Mouse (Mus musculus): Measurements from ENCODE around the gene Orc5.

Orc5 gene

DNA sequence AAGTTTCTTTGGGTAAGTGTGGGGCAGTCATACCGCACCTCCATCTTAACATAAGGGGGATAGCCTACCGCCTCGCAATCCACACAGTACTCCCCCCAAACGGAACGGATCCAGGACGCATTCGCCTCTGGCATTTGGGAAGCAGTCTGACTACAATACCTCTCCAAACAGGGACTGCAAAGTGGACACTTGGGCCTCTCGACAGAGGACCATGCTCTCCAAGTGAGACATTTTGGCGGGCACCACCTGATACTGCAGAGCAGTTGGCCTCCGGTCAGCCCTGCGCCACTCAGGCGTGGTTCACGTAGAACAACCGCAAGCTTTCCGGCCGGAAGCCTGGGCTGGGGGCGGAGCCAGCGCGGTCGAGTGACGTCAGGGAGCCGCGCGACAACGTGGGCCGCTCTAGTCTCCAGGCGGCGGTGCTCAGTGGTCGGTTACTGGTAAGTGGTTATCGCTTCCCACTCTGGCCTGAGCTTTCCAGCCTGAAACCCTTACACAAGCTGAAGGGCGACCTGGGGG is at the start of gene Orc5:
Orc5 (minus strand) TSS at position 397 of the 519 bp plus-strand sequence.
- DNase-seq (ENCODE audit: low spot score), result peak; percentile 94

DNA sequence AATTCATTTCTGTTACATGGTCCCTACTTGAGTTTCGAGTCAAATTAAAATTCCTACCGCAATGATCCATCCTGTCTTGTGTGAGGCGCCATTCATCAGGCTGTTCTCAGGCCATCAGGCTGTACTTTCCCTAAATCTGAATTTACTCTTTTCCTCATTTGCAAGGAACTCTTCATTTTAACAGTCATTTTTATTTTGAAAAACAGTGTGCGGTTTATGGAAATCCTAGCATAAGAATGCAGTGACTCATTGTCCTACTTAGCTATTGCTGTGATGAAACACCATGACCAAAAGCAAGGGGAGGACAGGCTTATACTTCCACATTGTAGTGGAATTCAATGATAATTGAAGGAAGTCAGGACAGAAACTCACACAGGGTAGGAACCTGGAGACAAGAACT is 46.8 kb upstream of the Orc5 start:
- DNase-seq (ENCODE audit: low spot score), result no peak

DNA sequence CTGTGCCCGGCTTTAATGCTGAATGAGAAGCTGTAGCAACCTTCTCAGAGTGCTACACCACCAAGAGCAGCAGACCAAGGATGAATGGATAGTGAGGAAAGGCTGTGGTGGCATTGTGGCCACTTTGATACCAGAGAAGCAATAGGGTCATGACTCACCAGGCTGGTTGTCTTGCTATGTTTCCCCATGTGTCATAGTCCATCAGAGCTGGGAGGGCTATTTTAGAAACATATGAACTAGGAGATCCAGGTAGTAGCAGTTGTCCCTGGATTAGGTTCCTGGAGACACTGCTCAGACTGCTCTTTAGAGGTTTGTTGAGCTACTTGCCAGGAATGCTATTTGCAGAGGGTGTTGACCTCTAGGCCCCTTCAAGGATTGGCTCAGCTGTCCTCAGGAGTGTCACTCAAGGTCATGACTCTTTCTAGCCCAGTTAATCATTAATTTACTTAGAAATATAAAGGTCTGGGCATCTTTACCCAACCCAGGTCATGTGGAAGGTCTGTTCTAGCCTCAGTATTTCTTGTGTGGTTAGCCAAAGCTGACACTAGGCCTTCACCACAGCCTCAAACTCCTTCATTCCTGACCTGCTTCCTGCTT is 39.2 kb upstream of the Orc5 start:
- DNase-seq (ENCODE audit: low spot score), result no peak

DNA sequence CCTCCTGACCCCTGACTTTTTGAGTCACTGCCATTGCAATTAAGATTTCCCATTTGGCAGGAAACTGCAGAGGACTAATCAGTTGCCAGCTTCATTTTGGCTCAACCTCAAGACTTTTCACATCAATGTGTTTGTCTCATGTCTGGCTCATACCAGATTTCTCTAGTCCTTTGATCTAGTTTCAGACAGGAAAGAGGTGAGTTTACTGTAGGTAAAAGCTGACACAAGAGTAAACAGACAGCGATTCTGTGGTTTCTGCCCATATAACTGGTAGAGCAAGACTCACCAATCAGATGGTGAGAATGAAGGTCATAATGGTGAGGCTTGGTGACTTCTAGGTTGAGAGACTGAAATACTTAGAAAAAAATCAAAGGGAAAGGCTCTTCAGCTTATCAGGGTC is 37.3 kb upstream of the Orc5 start:
- no peak for DNase-seq (ENCODE audit: low spot score)

DNA sequence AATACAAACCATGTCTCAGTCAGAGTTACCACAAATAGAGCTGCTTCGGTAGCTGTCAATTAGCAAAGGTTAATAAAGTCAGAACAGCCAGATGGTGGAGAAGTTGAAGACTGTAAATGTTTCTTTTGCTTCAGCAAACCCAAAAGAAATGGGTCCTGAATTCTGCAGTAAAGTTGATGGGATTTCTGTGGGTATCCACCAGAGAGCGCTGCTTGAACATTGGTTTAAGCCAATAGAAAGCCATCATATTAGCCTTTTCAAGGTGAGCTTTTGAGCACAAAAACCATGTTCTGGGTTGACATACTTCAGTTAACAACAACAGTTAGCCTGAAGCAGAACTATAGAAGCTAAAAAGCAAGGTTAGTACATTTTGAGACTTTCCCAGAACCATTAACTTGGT is 34.3 kb upstream of the Orc5 start:
- no peak for DNase-seq (ENCODE audit: low spot score)

DNA sequence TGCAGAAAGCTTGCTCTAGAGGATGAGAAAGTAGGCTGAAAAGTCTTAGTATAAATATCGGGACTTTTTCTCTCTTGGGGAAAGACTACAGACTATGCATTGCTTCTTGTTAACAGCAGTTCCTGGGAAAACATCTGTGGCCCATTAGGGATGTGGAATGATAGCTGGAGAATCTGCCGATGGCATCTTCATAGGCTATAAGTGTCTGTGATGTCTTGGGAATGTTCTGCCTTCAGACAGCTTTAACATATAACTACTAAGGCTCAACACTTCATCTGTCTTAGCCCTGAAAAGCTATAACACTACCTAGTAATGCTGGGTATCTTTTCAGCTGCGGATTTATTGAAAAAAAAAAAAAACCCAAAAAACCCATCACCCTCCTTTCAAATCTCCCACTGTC is 27.8 kb upstream of the Orc5 start:
- no peak for DNase-seq (ENCODE audit: low spot score)

DNA sequence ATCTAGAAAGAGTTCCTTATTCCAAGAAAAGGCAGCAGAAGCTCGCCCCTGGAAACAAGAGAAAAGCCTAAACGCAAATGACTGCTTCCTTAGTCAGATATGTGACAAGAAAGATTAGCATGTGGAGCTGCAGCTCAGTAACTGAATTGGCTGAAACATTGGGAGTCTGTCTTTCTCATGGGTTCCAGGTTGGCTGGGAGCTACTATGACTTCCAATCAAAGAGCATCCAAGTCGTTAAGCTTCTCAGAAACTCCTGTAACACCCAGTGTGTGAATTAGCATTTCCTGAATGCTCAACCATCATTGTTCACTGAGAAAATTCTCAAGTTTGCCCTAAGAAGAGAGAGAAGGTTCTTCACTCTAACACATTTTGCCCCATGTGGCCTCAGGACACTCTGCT is 24.5 kb upstream of the Orc5 start:
- no peak for DNase-seq (ENCODE audit: low spot score)

DNA sequence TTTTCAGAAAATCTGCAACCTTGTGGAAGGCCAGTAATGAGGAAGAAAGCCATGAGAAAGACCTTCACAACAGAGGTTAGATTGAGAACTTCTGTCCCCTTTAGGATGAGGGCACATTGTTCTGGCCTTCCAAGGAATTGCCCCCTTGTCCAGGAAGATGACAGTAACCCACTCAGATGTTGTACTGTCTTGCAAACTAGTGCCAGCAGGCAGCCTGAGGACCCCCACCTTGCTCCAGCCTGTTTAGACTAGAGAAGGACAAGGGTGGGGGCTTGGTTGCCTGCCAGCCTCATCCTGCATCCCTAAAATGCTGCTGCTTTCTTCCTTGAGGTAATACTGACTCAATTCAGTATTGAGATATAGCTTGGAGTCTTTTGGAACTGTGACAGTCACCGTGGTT is 23.9 kb upstream of the Orc5 start:
- DNase-seq (ENCODE audit: low spot score), result no peak

DNA sequence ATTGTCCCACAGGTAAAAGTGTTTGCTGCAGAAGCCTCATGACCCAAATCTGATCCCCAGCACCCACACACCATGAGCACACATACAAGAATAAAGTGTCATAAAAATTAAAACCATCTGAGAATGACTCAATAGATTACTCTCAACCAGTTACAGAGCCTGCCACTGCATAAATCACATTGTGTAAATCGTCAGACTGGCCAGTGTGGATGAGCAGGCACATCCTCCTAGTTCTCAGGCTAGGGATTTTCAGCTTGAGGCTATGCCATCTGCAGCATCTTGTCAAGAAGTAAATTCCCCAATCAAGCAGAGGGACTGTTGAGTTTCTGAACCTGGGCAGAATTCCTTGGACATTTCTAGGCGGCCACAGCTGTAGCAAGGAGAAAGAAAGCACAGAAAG is 23.5 kb upstream of the Orc5 start:
- no peak for DNase-seq (ENCODE audit: low spot score)

DNA sequence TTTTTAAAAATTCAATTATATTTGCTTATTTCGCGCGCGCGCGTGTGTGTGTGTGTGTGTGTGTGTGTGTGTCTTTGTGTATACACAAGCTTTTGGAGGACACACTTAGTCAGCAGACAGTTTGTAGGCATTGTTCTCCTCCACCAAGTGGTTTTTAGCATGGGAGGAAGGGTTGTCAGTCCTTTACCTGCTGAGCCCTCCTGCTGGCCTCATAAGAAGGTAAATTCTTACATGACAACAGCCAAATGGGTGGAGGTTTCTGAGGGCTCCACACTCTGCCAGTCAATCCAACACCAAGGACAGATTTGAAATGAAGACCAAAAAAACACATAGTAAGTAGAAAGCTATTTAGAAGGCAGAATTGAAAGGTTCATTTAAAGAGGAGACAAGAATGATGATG is 22.7 kb upstream of the Orc5 start:
- no peak for DNase-seq (ENCODE audit: low spot score)

DNA sequence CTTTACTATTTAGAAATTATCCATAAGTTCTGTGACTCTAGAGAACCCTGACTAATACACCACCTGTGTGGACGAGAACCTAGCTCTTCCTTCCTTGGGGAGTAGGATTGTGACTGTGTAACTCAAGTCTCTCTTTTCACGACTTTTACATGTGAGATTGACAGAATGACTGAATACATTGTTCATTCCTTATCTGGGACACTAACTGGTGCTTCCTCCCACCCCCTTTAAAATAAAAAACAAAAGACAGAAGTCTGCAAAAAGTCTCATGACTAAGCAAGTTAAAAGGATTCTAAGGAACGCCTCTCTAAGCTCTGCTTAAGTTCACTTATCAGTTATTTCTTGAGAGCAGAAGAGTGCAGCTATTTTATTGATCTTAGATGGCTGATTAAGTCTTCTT is 22.2 kb upstream of the Orc5 start:
- DNase-seq (ENCODE audit: low spot score), result no peak

DNA sequence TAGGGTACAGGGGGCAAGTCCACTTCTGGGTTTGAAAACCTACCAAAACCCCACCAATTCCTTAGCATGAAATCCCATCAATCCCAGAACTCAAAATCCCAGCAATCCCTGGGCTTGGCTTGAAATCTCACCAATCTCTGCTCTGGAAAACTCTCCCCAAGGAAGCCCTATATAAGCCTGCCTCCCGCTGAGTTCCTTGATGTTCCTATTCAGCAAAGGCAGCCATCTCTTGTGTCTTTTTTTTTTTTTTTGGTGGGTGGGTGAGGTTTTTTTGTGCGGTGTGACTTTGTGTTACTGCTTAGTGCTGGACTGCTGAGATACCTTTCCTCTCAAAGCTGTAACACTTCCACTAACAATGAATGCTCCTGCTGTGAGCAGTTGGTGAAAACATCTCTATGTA is 15.5 kb upstream of the Orc5 start:
- no peak for DNase-seq (ENCODE audit: low spot score)

DNA sequence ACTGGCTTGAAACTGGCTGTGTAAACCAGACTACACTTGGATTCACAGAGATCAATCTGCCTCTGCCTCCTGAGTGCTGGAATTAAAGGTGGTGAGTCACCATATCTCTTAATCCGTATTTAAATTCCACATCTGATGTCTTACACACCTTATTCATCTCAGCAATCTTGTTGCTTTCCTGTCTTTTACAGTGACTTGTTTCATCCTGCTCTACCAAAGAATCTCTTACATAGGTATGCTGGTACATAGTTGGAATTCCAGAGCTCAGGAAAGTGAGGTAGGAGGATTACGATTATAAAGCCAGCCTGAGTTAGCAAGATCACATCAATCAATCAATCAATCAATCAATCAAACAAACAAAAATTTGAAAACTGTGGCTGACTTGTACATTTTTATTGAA is 9.6 kb upstream of the Orc5 start:
- no peak for DNase-seq (ENCODE audit: low spot score)

DNA sequence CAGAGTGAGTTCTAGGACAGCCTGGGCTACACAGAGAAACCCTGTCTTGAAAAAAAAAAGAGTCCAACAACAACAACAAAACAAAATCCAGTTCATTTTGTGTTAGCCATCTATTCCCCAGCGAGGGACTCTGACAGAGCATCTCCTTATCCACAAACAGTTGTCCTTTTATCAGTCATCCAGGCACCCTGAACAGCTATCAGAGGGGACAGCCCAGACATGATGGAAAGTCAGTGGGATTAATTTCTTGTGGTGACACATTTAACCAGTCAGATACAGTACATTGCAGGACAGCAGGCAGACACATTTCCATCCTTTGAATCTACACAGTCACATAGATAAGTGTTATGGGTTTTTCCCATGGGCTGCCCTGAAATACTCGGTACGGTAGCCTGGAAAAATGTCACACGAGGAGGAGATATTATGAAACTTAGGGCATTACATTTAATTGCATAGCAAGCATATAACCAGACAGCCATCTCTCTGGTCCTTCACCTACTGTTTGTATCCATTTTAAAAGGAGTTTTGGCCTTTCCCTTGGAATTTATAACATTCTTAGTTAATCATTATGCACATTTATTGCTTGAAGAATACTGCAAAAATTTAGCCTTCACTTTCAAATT is 7.4 kb upstream of the Orc5 start:
- DNase-seq (ENCODE audit: low spot score), result no peak

DNA sequence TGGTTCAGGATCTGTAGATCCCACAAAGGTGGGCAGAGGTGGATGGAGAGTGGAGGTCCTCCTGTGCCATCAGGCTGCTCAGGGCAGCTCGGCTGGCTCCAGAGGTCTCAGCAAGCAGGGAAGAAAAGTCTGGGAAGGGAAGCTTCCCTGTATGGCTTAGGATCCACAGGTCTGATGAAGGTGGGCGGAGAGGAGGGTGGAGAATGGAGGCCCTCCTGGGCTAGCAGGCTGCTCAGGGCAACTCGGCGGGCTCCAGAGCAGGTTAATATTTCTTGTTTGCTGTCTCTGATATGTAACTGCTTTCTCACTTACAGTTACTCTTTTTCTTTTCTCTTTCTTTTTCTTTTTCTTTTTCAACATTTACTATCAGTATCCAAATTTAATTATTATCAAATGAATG is 6.5 kb upstream of the Orc5 start:
- no peak for DNase-seq (ENCODE audit: low spot score)

DNA sequence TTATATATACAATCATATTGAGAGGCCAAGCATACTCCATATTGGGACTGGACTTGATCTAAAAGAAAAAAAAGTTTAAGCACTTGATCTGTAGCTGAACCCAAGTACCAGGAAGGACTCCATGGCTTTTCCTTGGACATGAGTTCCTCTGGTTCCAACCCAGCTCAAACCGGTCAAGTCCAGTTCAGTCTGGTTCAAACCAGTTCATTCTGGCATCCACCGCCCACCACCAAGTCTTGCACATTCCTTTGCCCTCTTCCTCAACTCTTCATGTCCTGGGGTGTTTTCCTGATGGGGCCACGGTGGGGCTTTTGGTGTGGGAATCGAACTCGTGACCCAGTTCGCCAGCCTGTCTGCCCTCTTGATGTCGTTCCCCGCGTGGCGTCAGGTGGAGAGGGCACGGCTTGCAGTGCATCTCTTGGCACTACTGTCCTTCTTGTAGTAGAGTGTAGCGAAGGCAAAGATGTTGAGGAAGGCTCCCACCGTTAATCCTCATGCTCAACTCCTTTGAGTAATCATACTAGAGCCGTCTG is 2.1 kb upstream of the Orc5 start:
- no peak for DNase-seq (ENCODE audit: low spot score)

DNA sequence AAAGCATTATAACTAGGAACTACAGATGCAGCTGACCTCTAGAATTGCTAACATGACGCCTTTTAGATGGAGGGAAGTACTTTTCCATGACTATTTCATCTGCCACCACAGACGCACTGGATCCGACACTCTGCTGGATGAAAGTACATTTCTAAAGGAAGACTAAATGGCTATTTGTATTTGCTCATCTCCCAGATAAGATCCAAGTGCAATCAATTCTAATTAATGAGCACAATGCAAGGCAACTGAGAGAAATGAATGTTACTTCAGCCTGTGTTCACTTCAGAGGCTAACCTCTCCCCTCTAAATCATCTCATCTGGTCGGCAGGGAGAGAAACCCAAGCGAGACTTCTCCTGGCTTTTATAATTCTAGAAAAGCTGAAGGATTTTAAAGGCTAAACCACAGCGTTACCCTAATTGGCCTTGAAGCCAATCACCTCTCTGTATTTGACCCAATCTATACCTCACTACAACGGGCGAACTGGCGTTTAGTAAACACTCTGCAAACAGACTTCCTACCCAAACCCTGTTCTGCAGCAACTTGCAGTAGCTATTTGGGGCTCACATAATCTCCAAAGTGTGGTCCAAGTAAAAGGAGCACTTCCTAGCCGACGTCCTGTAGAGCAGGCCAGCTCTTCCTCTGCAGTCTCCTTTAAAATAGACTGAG is 730 bp downstream of the Orc5 start:
- DNase-seq (ENCODE audit: low spot score), result no peak

DNA sequence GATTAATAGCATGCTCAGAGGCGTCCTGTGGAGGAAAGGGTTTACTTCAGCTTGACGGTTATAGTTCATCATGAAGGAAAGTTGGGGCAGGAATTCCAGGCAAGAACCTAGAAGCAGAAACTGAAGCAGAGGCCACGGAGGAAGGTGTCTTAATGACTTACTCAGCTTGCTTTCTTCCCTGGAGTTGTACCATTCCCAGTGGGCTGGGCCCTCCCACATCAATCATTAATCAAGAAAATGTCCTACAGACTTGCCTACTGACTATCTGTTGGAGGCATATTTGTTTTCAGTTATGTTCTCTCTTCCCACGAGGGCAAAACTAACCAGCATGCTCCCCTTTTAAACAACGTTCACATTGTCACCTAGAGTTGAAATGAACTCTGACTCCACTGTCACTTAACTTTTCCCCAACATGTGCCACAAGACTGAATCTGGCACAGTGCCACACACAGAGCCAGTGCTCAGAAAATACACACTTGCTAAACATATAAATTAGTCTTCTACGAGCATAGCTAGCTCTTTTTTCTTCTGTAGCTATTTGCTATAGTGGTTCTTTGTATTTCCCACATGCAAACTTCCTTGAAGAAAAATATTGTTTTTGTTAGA is 1.6 kb downstream of the Orc5 start:
- DNase-seq (ENCODE audit: low spot score), result no peak

DNA sequence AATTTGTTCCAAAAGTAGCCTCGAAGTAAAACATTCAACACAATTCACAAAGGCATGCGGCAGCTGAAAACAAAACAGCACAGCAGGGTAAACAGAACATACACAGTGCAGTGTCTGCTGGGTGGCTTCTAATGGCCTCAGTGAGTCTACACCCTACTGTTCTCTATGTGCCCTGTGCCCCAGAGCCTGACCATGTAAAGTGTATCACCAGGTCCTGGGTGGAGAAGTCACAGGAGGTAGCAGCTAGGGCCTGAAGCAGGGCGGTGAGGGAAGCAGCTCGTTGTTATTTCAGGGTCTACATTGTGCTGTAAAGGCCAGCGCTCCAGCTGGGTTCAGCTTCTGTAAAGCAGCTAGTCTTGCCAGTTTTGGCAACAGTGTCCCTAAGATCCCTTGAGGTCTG is 3.7 kb downstream of the Orc5 start:
- DNase-seq (ENCODE audit: low spot score), result no peak

DNA sequence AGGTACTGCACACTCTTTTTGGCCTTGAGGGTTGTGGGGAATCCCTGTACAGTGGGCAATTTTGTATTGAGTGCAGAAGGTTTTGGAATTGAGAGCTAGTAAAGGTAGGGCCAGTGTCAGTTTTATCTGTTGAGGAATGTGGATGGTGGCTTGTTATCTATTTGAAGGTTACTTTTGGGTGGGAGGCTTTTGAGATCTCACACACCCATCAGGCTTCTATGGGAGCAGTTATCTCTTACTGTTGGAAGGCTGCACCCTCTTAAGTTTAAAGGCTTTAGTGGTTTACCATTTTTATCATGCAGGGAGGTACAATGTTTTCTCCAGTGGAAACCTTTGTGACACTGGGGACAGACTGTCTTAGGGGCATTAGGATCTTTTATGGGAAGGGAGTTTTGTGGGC is 4.9 kb downstream of the Orc5 start:
- DNase-seq (ENCODE audit: low spot score), result no peak

DNA sequence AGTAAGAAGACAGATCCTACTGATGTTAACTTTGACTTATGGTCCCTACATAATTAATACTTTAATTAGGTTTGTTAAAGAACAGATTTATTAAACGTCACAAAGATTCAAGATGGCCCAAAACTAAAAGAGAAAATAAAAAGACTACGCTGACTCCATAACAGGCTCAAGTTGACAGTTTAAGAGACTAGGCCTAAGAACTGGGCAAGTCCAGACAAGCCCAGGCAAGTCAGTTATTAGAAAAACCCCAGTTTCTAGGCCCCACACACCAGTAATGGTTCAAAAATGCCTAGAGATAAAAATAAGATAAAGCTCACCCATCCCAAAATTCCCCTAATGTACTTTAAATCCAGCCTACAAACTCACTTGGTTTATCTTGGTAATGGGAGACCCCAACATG is 7.6 kb downstream of the Orc5 start:
- DNase-seq (ENCODE audit: low spot score), result no peak

DNA sequence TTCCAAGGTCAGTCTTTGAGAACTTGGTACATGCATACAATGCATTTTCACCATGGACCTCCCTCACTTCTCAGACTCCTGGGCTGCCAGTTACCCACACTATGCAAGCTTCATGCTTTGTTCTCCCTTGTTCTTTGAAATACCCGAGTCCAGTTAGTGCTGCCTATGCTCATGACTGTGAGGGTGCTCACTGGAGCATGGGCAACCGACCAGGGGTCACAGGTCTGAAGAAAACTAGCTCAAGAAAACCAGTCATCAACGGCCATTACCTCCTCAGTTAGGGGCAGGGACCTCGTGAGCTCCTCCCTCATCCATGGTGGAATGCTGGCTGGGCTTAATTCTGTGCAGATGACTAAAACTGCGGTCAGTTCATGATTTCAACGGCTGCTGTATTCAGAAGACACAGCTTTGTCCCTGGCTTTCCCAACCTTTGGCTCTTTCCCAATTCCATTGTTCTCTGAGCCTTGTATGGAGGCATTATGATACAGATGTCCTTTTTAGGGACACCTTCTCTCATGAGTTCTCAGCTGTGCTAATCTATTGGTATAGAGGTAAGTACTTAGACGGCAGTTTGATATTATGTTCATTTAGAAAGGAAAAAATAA is 11.1 kb downstream of the Orc5 start:
- DNase-seq (ENCODE audit: low spot score), result no peak

DNA sequence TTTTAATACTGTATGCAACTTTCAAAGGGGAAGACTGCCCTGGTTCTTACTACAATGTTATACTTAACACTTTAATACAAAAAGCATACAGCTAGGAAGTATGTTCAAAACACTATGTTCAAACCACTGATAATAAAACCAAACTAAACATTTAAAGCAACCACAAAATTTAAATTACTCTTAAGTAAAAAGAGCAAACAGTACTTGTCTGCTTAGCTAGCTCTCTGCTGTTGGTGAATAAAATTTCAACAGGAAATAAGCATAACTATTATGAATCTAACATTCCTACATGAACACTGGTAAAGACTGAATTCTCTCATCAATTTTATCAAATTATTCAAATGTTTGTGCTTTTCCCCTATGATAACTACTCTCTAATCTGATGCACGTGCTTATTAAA is 13.5 kb downstream of the Orc5 start:
- DNase-seq (ENCODE audit: low spot score), result no peak

Measured in lung, postnatal 25 days (tissue).